In the genomic region with DNA sequence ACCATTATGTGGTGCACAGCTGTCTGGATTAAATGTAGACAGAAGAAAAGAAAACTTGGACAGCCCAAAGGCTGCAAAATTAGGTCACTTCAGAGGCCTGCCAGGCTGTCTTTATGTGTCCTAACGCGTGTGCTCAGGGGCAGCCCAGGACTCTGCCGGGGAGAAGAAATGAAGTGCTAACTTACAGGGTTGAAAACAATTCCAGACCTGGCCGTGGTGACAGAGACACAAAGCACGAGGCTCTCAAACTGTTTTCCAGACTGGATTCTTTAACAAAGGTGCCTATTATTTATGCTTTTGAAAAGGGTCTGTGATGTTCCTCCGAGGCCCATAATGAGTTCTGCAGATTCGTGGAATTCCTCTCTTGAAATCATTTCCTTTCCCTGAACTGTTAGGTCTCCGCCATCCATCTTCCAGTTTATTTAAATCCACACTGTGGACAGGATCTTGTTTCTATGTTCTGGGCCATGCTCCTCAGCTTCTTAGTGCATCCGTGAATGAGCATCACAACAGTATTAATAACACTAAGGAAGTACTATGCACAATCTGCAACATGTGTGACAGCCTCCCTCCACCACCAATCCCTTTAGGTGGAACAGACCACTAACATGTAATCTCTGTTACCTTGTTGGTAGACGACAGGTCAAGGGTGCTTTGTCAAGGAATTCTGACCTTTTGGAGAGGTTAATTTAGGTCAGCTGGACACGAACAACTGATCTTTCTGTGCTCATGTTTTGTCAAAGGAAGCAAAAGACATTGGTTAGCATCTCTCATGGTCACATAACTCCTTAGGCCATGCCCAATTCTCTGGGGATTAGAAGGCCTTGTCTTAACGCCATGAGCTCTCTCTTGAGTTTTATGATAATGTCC, we compare ENCODE assay signal across 11 mouse cellular contexts.
DNase-seq lines count a peak whose midpoint lies in the region; ATAC-seq lines count a peak whose summit lies in the region.
"Had no signal": no experiment of that assay in that cellular context is flagged by ENCODE, and none has a peak within 500 bp of the region (broad histone marks: within the 10 kb centered on the region; RNA-seq: fewer than 3 reads in every experiment).

No protein-coding gene starts in this region.

- peak overlapping the region; percentile 29; the same call in 1 of the 2 replicates for H3K27ac ChIP-seq in heart, embryonic 10.5 days
- peak overlapping the region; percentile 42; the same call in 1 of the 2 replicates for H3K27ac ChIP-seq in neural tube, embryonic 11.5 days (ENCODE audit: low read depth, low read length)
- H3K27ac ChIP-seq in neural tube, embryonic 15.5 days (replicated peaks), result no peak overlapping the region
- H3K27ac ChIP-seq in hindbrain, embryonic 13.5 days, result peak overlapping the region; percentile 40
- H3K27ac ChIP-seq: liver, embryonic 12.5 days had no signal

- no peaks in the 10 kb centered on the region for H3K36me3 ChIP-seq in heart, embryonic 10.5 days
- no peaks in the 10 kb centered on the region for H3K36me3 ChIP-seq in neural tube, embryonic 11.5 days (ENCODE audit: control insufficient read depth, insufficient read depth, low read length)
- no peaks in the 10 kb centered on the region for H3K36me3 ChIP-seq in neural tube, embryonic 15.5 days
- no peaks in the 10 kb centered on the region for H3K36me3 ChIP-seq in hindbrain, embryonic 13.5 days
- H3K36me3 ChIP-seq: liver, embryonic 12.5 days had no signal

- H3K9ac ChIP-seq in neural tube, embryonic 11.5 days (ENCODE audit: low read length), result peak overlapping the region; percentile 29; the same call in 1 of the 2 replicates
- no peak overlapping the region for H3K9ac ChIP-seq in neural tube, embryonic 15.5 days (replicated peaks)
- no peak overlapping the region for H3K9ac ChIP-seq in hindbrain, embryonic 13.5 days
- H3K9ac ChIP-seq: liver, embryonic 12.5 days had no signal

- no peak for ATAC-seq in neural tube, embryonic 11.5 days (ENCODE audit: insufficient read depth, low FRiP score, low TSS enrichment)
- no peak for ATAC-seq in neural tube, embryonic 15.5 days (ENCODE audit: low FRiP score)
- ATAC-seq in hindbrain, embryonic 13.5 days (ENCODE audit: low FRiP score), result no peak
- ATAC-seq in granulocyte monocyte progenitor cell, adult 5-6 weeks (replicated peaks; ENCODE audit: poor library complexity, severe bottlenecking), result no peak
- ATAC-seq: liver, embryonic 12.5 days had no signal

- DNase-seq in heart, embryonic 10.5 days (ENCODE audit: low spot score), result no peak
- no peak for DNase-seq in heart, postnatal 25 days (ENCODE audit: low spot score)
- peak; percentile 51 for DNase-seq in neural tube, embryonic 11.5 days (ENCODE audit: low spot score)
- DNase-seq in retina, postnatal 1 day, result peak; percentile 74
- no peak for DNase-seq in layer of hippocampus, postnatal 25 days (ENCODE audit: extremely low spot score in 1 of 2, low spot score in 1 of 2)
- DNase-seq: thymus, postnatal 4 days had no signal

- H3K4me3 ChIP-seq in heart, embryonic 10.5 days, result no peak overlapping the region
- H3K4me3 ChIP-seq in neural tube, embryonic 11.5 days (ENCODE audit: low read depth, low read length), result no peak overlapping the region
- no peak overlapping the region for H3K4me3 ChIP-seq in neural tube, embryonic 15.5 days (replicated peaks)
- H3K4me3 ChIP-seq in hindbrain, embryonic 13.5 days, result no peak overlapping the region
- H3K4me3 ChIP-seq: liver, embryonic 12.5 days; myocyte had no signal

- H3K4me2 ChIP-seq in neural tube, embryonic 11.5 days (ENCODE audit: low read depth), result no peak overlapping the region
- no peak overlapping the region for H3K4me2 ChIP-seq in neural tube, embryonic 15.5 days
- no peak overlapping the region for H3K4me2 ChIP-seq in hindbrain, embryonic 13.5 days
- H3K4me2 ChIP-seq: liver, embryonic 12.5 days had no signal

- 62% methylated on average over 12 of the region's 12 CpGs for WGBS in heart, embryonic 10.5 days
- WGBS in neural tube, embryonic 11.5 days, result 14% methylated on average over 12 of the region's 12 CpGs
- WGBS in neural tube, embryonic 15.5 days, result 26% methylated on average over 12 of the region's 12 CpGs
- WGBS in hindbrain, embryonic 13.5 days, result 18% methylated on average over 12 of the region's 12 CpGs

- intact Hi-C loops in heart, postnatal 25 days (cut with DNase I), result no loop called here

- H3K27me3 ChIP-seq in heart, embryonic 10.5 days (ENCODE audit: insufficient read depth, poor library complexity, severe bottlenecking), result no peaks in the 10 kb centered on the region
- H3K27me3 ChIP-seq in neural tube, embryonic 11.5 days (ENCODE audit: control insufficient read depth, insufficient read depth, low read length), result no peaks in the 10 kb centered on the region
- no peaks in the 10 kb centered on the region for H3K27me3 ChIP-seq in neural tube, embryonic 15.5 days (replicated peaks)
- no peaks in the 10 kb centered on the region for H3K27me3 ChIP-seq in hindbrain, embryonic 13.5 days

- H3K4me1 ChIP-seq in heart, embryonic 10.5 days, result peaks cover 59% of the 10 kb centered on the region
- peaks cover 46% of the 10 kb centered on the region for H3K4me1 ChIP-seq in neural tube, embryonic 11.5 days (ENCODE audit: control insufficient read depth, insufficient read depth, low read length)
- peaks cover 51% of the 10 kb centered on the region for H3K4me1 ChIP-seq in neural tube, embryonic 15.5 days
- peaks cover 54% of the 10 kb centered on the region for H3K4me1 ChIP-seq in hindbrain, embryonic 13.5 days (replicated peaks)

- no peaks in the 10 kb centered on the region for H3K9me3 ChIP-seq in heart, embryonic 10.5 days
- H3K9me3 ChIP-seq in neural tube, embryonic 11.5 days (ENCODE audit: control insufficient read depth, low read length), result no peaks in the 10 kb centered on the region
- no peaks in the 10 kb centered on the region for H3K9me3 ChIP-seq in neural tube, embryonic 15.5 days (replicated peaks)
- no peaks in the 10 kb centered on the region for H3K9me3 ChIP-seq in hindbrain, embryonic 13.5 days
- H3K9me3 ChIP-seq: liver, embryonic 12.5 days had no signal

Comparison
In these comparisons a context has a peak if more than half of its experiments do, and no peak if none do; other contexts are left out.
1. DNase-seq: peak in neural tube, embryonic 11.5 days (single experiment) and retina, postnatal 1 day (single experiment); none in heart, embryonic 10.5 days (single experiment), heart, postnatal 25 days (single experiment) and layer of hippocampus, postnatal 25 days (0 of 2).